Mouse (Mus musculus) liver, postnatal 0 days (tissue): ENCODE results near the gene Wdr82. TPM values are rescaled to one million over a fixed set of nuclear protein-coding genes. Genes with fewer than 3 reads are reported as not detected.

Experiments used
- ATAC-seq: fragments of 200-750 bp; cut with Nextera tagmentation; 2 replicates; pipeline ENCODE4 v1.8.0; 2017; ENCODE audit warnings: mild to moderate bottlenecking, moderate library complexity
- DNase-seq: peaks from one replicate; pipeline ENCODE4 v3.0.0-alpha.2; 2016
- H3K27ac ChIP-seq: fragments of 300-500 bp; sonication (generic); 2 replicates; pipeline ENCODE4 v1.5.1; 2014; ENCODE audit warnings: antibody characterized with exemption, moderate library complexity, mild to moderate bottlenecking, low read depth
- H3K27me3 ChIP-seq: fragments of 300-500 bp; sonication (generic); 2 replicates; pipeline ENCODE4 v1.6.1; 2014; ENCODE audit warnings: low read length, control low read depth, mixed read lengths; ENCODE audit not compliant: insufficient read depth
- H3K36me3 ChIP-seq: fragments of 300-500 bp; sonication (generic); replicated peaks from 2 replicates; pipeline ENCODE4 v1.6.1; 2014; ENCODE audit warnings: mild to moderate bottlenecking, control low read depth, low read length, moderate library complexity, mixed read lengths; ENCODE audit not compliant: insufficient read depth
- H3K4me1 ChIP-seq: fragments of 300-500 bp; sonication (generic); 2 replicates; pipeline ENCODE4 v1.6.1; 2014; ENCODE audit warnings: antibody characterized with exemption, mild to moderate bottlenecking, control low read depth; ENCODE audit not compliant: insufficient read depth
- H3K4me2 ChIP-seq: fragments of 300-500 bp; sonication (generic); 2 replicates; pipeline ENCODE4 v1.6.1; 2014; ENCODE audit warnings: low read depth, mild to moderate bottlenecking, low read length, moderate library complexity, mixed read lengths
- H3K4me3 ChIP-seq: fragments of 300-500 bp; sonication (generic); 2 replicates; pipeline ENCODE4 v1.5.1; 2014; ENCODE audit warnings: low read depth, low read length
- H3K9ac ChIP-seq: fragments of 300-500 bp; sonication (generic); replicated peaks from 2 replicates; pipeline ENCODE4 v1.6.1; 2014; ENCODE audit warnings: mild to moderate bottlenecking, moderate library complexity
- H3K9me3 ChIP-seq: fragments of 300-500 bp; sonication (generic); 2 replicates; pipeline ENCODE4 v1.6.1; 2016; ENCODE audit warnings: mild to moderate bottlenecking, control low read depth, low read length, mixed read lengths
- CTCF ChIP-seq: sonication (generic); IDR thresholded peaks from 2 replicates; pipeline ENCODE4 v1.5.1; 2016; ENCODE audit warnings: antibody characterized with exemption, low read depth
- EP300 ChIP-seq: IDR thresholded peaks from 2 replicates; pipeline ENCODE4 v1.6.1; 2016; ENCODE audit warnings: antibody characterized with exemption, low read depth, mild to moderate bottlenecking
- WGBS: fragments of 180-500 bp; shearing (Covaris S2); extraction: QIAGEN DNeasy Blood & Tissue Kit; methylation state at CpG from one replicate; pipeline ENCODE4 v1.1.7; 2014; ENCODE audit not compliant: insufficient replicate concordance; 5-methylcytosine and 5-hydroxymethylcytosine counted together
- polyA plus RNA-seq: library from polyadenylated mRNA; unstranded; fragments of >200 nt; fragmentation: Nextera tagmentation; extraction: Ambion mirVana; gene quantifications from 2 replicates; pipeline ENCODE4 v1.2.1, GENCODE M21; 2015

Gene Wdr82
- polyA plus RNA-seq, 1 experiment from 2014 or later: 5.7 TPM

GRCm38 (mm10) chr9:106216971-106217370 is 46.2 kb downstream of the Wdr82 start:
- no peak overlapping the region for H3K9ac ChIP-seq

GRCm38 (mm10) chr9:106220894-106221523 is 50.3 kb downstream of the Wdr82 start:
- Histone ChIP-seq H3K9me3 (no peaks in the 10 kb centered on the region), H3K27me3 (no peaks in the 10 kb centered on the region; the same call in 1 of the 2 replicates), H3K4me2 (no peak overlapping the region), H3K9ac (no peak overlapping the region), H3K4me3 (no peak overlapping the region), H3K4me1 (peaks cover 4% of the 10 kb centered on the region), H3K27ac (no peak overlapping the region), H3K36me3 (no peaks in the 10 kb centered on the region)
- DNase-seq (no peak), ATAC-seq (no peak)
- no peak for TF ChIP-seq CTCF
- no peak for TF ChIP-seq EP300
- WGBS: 64% methylated on average over 8 of the region's 8 CpGs

More at GRCm38 (mm10) chr9:106216971-106217370, 46.2 kb downstream of the Wdr82 start:
- H3K4me1 ChIP-seq: no peaks in the 10 kb centered on the region
- TF ChIP-seq EP300 (no peak), CTCF (no peak)
- DNase-seq (no peak), ATAC-seq (no peak)
- no peaks in the 10 kb centered on the region for H3K9me3 ChIP-seq
- H3K36me3 ChIP-seq: peaks cover 9% of the 10 kb centered on the region; the same call in 1 of the 2 replicates
- H3K27me3 ChIP-seq: no peaks in the 10 kb centered on the region
- no peak overlapping the region for H3K27ac ChIP-seq
- no peak overlapping the region for H3K4me3 ChIP-seq
- WGBS: 82% methylated on average over 7 of the region's 7 CpGs
- no peak overlapping the region for H3K4me2 ChIP-seq

- Histone ChIP-seq H3K27me3 (peaks cover 4% of the 10 kb centered on the region; the same call in 1 of the 2 replicates), H3K4me3 (0 out of 2 replicates have a peak within 1 kb of the TSS, but pooled peaks have one; percentile 13), H3K9ac (peak within 1 kb of the TSS; percentile 30; the same call in 1 of the 2 replicates), H3K4me2 (peak within 1 kb of the TSS; percentile 44), H3K4me1 (peaks cover 8% of the 10 kb centered on the region), H3K36me3 (no peaks in the 10 kb centered on the region), H3K27ac (peak within 1 kb of the TSS; percentile 85), H3K9me3 (no peaks in the 10 kb centered on the region)
- DNase-seq: no peak
- 23% methylated on average over 4 of the region's 4 CpGs for WGBS
- ATAC-seq: peak; percentile 57
- no peak for TF ChIP-seq CTCF
- TF ChIP-seq EP300: no peak
These were observed 51.6 kb downstream of the Wdr82 start, which contains the start of gene Tlr9 for GRCm38 (mm10) chr9:106222261-106222851. Gene Tlr9 (plus strand): TSS chr9:106222598.

- Histone ChIP-seq H3K9ac (peak overlapping the region; percentile 18; the same call in 1 of the 2 replicates), H3K27ac (peak overlapping the region; percentile 85), H3K4me3 (0 out of 2 replicates have a peak overlapping the region, but pooled peaks have one; percentile 13), H3K4me2 (peak overlapping the region; percentile 44), H3K27me3 (peaks cover 4% of the 10 kb centered on the region; the same call in 1 of the 2 replicates), H3K36me3 (no peaks in the 10 kb centered on the region), H3K9me3 (no peaks in the 10 kb centered on the region), H3K4me1 (peaks cover 8% of the 10 kb centered on the region)
- no peak for DNase-seq
- no peak for TF ChIP-seq EP300
- no peak for TF ChIP-seq CTCF
- no peak; the same call in 1 of the 2 replicates for ATAC-seq
- 41% methylated on average over 4 of the region's 4 CpGs for WGBS
These were observed 52.3 kb downstream of the Wdr82 start for GRCm38 (mm10) chr9:106222994-106223393.

GRCm38 (mm10) chr9:106225469-106226150 is 54.9 kb downstream of the Wdr82 start:
- no peak overlapping the region; the same call in 1 of the 2 replicates for H3K9ac ChIP-seq
- H3K4me3 ChIP-seq: peak overlapping the region; percentile 35

GRCm38 (mm10) chr9:106226151-106226682 is 55.5 kb downstream of the Wdr82 start:
- DNase-seq: no peak
- 0 out of 2 replicates have a peak, but pooled peaks have one; percentile 4 for ATAC-seq
- WGBS: 5% methylated on average over 34 of the region's 34 CpGs
- H3K9me3 ChIP-seq: no peaks in the 10 kb centered on the region
- peak overlapping the region; percentile 4 for H3K9ac ChIP-seq
- peak overlapping the region; percentile 67 for H3K4me2 ChIP-seq
- H3K4me3 ChIP-seq: peak overlapping the region; percentile 35
- no peaks in the 10 kb centered on the region for H3K36me3 ChIP-seq
- TF ChIP-seq CTCF (peak; percentile 40), EP300 (no peak)
- H3K27ac ChIP-seq: no peak overlapping the region
- H3K4me1 ChIP-seq: peaks cover 11% of the 10 kb centered on the region
- H3K27me3 ChIP-seq: peaks cover 4% of the 10 kb centered on the region; the same call in 1 of the 2 replicates

More at GRCm38 (mm10) chr9:106225469-106226150, 54.9 kb downstream of the Wdr82 start:
- Histone ChIP-seq H3K4me2 (peak overlapping the region; percentile 67), H3K27me3 (peaks cover 4% of the 10 kb centered on the region; the same call in 1 of the 2 replicates), H3K36me3 (no peaks in the 10 kb centered on the region), H3K27ac (no peak overlapping the region), H3K4me1 (peaks cover 11% of the 10 kb centered on the region), H3K9me3 (no peaks in the 10 kb centered on the region)
- DNase-seq: no peak
- ATAC-seq: no peak
- TF ChIP-seq CTCF: no peak
- no peak for TF ChIP-seq EP300
- 56% methylated on average over 24 of the region's 24 CpGs for WGBS
